Mouse (Mus musculus) ovary, postnatal 10 days (tissue): ENCODE data around the gene Stx1b.
"Not testable (repeated sequence)": the region's sequence is repeated elsewhere in the genome, so short reads cannot be mapped to it uniquely, and the experiment has no call there.

Source experiments
- DNase-seq: peaks from one replicate; pipeline ENCODE4 v3.0.0; 2022; ENCODE audit warnings: low spot score

Gene Stx1b

DNA sequence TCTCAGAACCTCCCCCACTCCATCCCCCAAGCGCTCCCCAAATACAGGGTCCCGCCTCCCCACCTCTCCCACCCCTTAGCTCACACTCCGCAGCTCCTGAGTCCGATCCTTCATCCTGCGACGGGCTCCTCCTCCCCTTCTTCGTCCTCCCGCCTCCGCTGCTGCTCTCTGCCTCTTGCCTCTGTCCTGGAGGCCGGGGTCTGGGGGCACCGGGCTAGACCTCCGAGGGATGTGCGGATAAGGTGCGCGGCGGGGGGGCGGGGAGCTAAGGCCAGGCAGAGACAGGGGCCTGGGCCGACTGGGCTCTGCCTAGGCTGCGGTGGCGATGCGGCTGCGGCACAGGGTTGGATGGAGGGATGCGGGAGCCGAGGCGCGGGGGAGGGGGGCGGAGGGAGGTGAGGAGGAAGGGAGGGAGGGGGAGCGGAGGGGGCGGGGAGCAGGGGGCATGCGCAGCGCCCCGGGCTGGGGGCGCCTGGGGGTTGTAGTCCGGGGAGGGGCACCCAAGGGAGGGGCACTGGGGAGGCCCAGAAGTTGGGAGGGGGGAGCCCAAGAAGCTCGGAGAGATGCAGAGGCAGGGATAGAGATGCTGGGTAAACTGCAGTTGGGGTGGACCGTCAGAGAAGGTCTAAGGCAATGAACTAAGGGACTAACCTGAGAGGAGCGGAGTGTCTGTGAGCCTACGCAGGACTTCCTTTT is at the start of gene Stx1b, which contains the start of gene Stx4a:
Gene Stx1b, minus strand, starts transcription at position 374 of the 696 bp plus-strand sequence.
Gene Stx4a, plus strand, starts transcription at position 119 of the 696 bp plus-strand sequence.
- DNase-seq, result no peak

DNA sequence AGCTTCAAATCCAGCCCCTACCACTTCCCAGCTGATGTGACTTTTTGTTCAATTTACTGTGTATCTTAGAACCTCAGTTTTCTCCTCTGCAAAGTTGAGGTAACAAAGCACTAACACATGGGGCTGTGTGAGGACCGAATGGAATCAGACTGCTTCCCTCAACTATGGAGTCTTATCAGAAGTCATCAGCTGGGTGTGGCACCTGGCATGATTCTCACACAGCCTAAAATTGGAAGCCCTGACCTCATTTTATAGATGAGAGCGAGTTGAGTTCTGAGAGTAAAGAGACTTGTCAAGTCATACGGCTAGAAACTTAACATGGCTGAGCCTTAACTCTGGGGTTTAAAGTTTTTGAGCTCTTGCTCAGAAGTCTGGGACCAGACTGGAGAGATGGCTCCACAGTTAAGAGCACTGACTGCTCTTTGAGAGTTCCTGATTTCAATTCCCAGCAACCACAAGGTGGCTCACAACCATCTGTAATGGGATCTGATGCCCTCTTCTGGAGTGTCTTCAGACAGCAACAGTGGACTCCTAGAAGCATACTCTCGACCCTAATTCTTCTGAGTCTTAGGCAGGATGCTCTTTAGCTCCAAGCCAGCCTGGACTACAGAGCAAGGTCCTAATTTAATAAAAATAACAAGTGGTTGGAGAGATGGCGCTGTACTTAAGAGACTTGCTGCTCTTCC is 45.9 kb upstream of the Stx1b start:
- no peak for DNase-seq

DNA sequence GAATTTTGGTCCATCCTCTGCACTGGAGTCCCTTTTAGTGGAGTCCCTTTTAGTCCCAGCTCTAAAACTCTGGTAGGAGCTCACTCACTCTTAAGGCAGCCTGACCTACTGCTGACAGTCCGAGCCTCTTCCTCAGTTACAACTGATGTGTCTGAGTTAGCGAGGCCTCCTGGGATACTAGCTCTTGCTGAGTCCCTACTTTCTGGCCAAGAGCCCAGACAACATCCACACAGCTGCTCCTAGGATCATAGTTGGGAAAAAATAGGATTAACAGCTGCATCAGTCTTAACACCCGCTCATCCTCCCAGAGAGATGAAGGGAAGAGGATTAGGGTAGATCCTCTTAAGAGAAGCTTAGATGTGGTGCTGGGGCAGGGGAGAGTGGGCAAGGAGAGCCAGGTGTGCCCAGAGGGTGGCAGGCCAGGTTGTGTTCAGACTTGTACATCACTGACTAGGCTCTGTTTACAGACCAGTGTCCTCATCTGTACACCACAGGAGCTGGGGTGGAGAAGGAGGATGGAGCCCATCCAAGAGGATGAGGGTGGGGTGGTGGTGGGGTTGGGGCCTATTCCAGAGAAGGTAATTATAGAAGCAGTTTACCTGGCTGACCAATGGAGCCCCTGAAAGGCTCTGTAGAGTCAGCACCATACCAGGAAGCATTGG is 44.9 kb upstream of the Stx1b start:
- no peak for DNase-seq

DNA sequence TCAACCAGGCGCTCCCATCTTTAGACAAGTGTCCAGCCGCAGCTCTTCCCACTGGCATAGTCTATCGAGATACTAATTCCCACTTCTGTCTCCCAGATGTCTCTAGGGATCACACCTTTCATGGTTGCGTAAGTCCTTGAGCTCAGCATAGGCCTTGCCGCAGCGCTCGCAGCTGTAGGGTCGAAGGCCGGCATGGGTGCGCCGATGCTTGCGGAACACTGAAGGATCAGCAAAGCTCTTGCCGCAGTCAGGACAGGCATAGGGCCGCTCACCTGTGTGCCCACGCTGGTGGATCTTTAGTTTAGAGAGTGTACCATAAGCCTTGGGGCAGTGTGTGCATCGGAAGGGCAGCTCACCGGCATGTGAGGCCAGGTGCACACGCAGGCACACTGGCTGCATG is 43.3 kb upstream of the Stx1b start:
- no peak for DNase-seq

DNA sequence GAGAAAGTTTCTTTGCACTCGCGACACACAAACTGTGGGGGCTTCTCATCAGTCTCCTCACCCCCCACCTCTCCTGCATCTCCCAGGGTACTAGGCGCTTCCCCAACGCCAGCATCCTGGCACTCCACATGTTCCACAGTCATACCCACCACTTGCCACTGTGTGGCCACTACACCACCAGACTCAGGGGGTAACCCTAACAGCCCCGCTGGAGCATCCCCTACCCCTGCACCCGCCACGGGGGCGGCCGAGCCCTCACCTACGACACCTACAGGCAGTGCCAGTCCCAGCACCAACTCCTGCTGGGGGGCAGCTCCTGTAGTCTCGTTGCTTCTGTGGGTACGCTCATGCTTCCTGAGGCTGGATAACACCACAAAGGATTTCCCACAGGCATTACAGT is 42.1 kb upstream of the Stx1b start:
- DNase-seq, result no peak

DNA sequence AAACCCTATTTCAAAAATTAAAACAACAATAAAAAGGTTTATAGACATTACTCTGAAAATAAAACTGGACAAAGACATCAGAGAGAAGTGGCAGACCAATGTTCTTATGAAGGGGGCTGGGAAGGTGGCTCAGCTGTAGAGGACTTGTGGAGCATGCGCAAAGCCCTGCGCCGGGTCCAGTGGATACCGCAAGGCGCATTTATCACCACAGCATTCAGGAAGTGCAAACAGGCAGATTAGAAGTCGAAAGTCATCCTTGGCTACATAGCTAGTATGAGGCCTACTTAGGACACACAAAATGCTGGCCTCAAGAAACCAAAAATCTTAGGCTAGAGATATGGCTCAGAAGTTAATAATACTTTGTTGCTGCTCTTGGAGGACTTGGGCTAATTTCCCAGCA is 33.9 kb upstream of the Stx1b start:
- no peak for DNase-seq

DNA sequence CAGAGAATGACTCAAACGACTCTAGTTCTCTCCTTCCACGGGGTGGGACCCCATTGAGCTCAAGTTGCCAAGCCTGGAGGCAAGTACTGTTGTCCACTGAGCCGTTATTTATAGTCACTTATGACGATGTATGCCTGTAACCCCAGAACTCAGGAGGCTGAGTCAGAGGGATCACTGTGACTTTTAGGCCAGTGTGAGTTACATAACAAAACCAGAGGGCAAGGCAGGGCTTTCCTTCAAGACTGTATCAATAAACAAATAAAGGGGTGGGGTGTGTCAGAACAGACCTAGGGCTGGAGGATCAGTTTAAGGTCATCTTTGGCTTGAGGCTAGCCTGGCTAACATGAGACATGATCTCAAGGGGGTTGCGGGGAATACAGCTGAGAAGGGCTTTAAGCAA is 26.6 kb upstream of the Stx1b start:
- DNase-seq, result no peak

DNA sequence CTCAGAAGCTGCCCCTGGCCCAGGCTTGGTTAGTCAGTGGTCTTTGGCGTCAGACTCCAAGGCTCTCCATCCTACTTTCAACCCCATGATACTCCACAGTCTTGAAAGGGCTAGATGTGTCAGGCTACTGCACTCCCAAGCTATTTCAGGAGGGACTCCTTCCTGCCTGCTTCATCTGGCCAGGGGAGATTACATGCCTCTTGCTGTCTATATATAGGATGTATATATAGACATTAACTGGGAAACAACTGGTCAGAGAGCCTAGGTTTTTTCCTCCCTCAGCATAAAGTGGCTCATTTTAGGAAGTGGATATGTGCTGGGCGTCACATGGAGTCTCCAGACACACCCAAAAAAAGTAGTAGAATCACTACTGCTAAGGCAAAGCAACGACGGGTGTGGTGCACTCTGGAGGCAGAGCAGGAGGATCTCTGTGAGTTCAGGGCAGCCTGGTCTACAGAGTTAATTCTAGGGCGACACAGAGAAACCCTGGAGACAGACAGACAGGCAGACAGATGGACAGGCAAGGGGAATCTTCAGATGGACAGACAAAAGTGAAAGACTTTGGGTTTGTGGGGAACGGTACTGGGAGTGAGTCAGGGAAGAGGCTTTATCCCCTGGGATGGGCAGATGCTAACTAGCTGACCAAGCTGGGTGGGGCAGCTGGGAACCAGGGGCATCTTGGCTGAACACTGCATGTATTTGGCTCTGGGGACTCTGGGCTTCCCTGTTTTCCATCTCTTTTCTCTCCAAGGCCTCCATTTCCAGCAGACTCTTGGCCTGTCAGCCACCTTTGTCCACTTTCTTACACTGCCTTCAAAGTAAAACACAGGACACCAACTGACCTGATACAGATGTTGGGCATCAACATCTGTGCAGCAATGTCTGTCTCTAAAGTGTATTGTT is 25.9 kb upstream of the Stx1b start:
- no peak for DNase-seq

DNA sequence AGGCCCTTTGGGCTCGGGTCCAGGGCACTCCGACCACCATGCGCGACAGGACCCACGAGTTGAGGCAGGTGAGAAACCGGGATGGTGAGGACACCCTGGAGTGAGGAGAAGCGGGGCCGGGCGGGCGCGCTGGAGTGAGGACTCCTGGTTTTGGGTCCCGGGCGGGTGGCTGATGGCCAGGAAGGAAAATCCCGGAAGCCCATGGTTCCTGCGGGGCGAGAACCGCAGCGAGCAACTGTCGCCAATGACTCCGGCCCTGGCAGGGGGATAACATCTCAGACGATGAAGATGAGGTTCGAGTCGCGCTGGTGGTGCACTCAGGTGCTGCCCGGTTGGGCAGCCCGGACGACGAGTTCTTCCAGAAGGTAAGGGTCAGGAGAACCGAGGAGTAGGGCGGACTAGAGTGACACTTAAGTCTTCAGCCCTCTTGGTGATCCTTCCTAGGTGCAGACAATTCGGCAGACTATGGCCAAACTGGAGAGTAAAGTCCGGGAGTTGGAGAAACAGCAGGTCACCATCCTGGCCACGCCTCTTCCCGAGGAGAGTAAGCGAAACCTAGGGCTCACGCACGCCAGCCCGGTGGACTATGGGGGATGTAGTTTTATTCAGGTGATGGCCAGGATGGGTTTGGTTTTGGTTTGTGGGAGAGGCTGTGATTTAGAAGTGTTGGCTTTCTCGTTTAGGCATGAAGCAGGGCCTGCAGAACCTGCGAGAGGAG is 17.8 kb upstream of the Stx1b start:
- peak; percentile 52 for DNase-seq

DNA sequence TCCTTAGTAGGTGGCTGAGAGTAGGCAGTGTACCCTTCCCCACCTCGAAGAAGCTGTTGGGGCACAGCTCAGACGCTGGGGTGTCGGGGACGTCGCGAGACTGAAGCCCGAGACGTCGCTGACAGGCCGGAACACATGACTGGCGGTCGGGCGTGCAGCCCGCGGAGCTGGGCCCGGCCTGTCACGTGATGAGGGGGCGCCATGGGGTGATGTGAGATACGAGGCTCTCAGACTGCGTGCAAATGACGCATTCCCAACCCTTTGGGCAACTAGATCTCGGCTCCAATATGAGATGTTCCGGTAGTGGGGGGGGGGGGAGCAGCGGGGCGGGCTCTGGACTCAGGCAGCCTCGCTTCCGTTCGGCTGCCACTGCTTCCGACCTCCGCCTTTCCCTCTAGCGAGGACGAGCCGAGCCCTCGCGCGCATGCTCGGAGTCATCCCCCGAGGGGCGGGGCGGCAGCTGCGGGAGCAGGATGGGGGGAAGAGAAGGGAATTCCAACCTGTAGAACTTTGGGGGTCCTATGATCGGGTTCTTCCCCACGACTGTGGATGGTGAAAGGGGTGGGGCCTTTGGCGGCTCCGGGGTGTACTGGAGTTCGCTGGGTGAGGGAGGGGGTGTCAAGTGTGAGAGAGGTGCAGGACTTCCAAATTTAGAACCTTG is 17.1 kb upstream of the Stx1b start:
- DNase-seq, result peak; percentile 75

DNA sequence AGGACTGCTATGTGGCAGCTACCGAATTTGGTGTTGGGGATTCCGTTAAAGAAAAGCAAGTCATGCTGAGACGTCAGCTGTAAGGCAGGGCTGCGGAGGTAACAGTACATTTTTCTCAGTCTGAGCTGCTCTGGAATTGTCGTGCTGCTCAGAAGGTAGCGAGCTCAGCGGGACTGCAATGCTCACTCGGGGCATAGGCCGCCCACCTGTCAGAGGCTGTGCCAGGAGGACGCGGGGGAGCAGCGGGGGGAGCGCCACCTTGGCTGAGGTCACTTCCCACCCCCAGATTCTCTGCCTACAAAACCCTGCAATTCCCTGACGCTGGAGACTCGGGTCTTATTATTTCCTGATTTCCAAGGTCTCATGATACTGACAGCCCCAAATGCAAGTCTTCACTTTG is 16.5 kb upstream of the Stx1b start:
- DNase-seq, result peak; percentile 23

DNA sequence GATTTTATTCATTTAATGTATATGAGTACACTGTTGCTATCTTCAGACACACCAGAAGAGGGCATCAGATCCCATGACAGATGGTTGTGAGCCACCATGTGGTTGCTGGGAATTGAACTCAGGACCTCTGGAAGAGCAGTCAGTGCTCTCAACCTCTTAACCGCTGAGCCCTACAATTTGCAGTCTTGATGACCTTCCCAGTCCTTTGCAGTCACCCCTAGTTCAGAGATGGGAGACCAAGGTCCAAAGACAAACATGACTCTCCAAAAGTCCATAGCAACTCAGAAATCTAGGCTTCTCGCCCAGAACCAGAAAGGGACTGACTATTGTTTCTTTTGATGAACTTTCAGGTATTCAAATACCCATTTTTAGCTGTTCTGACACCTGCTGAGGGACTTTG is 15.7 kb upstream of the Stx1b start:
- not testable (repeated sequence) for DNase-seq

DNA sequence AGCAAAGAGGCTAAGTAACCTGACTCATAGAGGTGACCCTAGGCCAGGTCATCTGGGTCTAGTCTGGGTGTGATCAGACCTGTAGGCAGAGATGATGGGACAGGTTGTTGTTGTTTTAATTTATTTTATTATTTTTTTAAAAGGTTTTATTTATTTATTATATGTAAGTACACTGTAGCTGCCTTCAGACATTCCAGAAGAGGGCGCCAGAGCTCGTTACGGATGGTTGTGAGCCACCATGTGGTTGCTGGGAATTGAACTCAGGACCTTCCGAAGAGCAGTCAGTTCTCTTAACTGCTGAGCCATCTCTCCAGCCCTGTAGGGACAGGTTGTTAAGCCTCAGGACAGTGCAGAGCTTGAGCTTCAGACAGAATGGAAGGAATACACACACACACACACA is 13.5 kb upstream of the Stx1b start:
- not testable (repeated sequence) for DNase-seq

DNA sequence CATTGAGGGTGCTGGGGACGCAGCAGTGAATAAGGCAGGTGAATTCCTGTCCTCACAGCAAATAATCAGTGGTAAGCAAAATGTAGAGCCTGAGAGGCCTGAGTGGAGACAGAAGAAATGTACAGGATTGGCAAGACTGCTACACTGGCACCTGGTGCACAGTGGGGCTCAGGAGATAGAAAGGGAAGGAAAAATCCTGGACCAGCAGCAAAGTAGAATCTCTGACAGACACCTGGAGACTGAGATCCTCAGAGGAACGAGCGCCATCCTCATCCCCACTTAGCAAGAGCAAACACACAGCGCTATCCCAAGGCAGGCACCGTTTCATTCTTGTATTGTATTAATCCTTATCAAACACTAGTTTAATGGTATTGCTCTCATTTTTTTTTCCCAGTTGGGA is 13.1 kb upstream of the Stx1b start:
- DNase-seq, result no peak

DNA sequence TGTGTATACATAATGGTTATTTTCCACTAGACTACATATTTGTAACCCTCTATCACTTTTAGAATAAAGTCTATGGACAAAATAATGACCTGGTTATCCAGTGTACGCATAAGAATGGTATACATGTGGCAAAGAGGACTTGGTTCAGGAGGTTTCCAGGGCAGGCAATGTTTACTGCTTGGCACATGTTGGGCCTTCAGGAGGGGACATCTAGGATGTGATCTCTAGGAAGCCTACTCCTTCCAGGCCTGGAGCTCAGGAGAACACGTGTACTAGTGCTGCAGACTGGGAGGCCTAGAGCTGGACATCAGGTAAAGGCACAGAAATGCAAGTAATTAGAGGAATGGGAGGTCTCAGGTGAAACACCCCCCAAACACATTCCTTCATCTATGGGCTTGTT is 11.2 kb upstream of the Stx1b start:
- no peak for DNase-seq

DNA sequence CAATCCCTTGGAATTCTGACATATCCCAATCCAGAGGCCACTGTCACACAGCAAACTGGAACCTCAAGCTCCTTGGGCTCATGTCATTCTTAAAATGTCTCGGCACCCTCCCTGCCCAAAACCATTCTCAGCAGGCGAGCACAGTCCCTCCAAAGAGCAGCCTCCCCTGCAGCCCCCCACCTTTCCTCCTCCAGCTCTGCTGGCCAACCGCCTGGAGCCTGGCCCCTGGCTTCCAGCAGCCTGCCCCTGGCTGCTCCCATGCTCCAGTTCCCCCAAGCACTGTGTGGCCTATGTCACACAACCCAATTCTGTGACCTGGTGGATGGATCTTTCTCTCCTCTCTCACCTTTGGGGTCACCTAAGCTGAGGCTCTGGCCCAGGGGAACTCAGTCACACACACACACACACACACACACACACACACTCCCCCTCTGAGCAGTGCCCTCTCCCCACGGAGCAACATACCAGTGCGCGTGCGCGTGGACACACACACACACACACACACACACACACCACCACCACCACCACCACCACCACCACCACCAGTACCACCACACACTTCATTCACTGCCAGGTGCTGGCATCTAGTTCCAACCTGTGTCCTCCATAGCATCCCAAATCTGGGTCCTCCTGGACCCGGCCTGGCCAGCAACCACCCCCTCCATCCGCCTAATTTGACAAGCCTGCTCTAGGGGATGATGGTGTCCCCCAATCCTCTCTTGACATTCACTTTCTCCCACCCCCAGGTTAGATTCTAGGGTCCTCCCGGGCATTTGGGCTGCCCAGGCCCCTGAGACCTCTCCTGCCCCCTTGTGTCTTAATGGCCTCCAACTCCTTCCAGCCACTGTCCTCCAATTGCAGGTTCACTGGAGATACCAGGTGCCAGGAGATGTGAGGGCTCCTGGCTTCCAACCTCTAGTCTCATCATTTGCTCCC is 845 bp downstream of the Stx1b start:
- DNase-seq, result no peak

DNA sequence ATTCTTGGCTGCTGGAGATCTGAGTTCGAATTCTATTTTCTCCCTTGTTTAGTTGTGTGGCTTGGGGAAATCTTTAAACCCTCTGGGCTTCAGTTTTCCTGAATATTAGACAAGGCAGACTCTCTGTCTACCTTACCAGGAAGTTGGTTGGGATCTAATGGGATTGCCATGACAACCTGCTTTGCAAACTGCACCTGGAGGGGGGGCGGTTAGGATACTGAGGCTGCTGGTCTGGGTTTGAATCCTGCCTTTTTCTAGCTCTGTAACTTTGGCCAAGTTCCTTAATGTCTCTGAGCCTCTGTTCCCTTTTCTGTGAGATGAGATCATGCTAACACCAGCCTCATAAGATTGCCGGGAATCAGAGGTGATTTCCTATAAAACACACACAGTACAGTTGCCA is 1.9 kb downstream of the Stx1b start:
- no peak for DNase-seq

DNA sequence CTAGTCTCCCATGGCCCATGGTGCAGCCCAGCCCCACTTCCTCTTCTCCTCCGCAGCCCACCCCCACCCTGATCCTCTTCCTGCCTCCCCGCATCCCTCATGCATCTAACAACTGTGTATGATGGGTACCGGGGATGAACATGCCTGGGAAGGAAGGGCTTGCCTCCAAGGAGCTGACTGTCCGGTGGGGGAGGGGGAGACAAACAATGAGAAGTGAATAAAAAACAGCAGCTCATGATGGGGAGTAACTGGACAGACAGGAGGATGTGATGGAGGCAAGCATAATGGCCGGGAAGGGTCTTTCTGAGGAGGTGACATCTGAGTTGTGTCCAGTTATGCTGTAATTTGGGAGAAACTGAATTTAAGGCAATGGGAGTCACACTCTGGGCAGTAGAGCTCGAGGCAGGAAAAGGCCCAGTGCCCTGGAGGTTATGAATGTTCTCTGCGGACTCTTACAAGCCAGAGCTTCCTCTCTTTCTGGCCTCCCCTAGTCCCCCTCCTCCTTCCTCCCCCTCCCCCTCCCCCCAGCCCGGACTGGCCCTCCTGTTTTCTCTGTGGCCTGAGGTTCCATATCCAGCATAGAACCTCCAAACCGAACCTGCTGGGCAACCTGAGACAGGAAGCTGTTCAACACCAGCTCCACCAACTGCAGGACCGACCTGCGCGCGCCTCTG is 3.4 kb downstream of the Stx1b start:
- DNase-seq, result no peak

DNA sequence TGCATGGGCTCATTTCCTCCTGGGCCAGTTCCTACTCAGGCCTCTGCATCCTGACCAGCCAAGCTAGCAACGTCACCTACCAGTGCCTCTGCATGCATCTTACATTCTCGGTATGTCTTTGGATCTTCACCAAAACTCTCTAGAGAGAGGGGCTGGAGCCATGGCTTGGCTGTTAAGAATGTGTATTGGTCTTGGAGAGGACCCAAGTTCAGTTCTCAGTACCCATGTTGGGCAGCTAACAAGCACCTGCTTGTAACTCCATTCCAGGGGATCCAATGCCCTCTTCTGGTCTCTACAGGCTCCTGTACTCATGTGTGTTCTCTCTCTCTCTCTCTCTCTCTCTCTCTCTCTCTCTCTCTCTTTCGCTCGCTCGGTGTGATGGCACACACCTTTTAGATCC is 6.6 kb downstream of the Stx1b start:
- DNase-seq, result no peak
